Mouse (Mus musculus) fibroblast of lung, adult 2 months (primary cell): ENCODE measurements around the gene Lcor.

Source experiments
- DNase-seq: peaks from one replicate; pipeline ENCODE4 v3.0.0-alpha.2; 2011; ENCODE audit warnings: low read depth

Gene Lcor

GRCm38 (mm10) chr19:41476530-41477249 lies 5.7 kb upstream of the Lcor start:
- no peak for DNase-seq

DNA sequence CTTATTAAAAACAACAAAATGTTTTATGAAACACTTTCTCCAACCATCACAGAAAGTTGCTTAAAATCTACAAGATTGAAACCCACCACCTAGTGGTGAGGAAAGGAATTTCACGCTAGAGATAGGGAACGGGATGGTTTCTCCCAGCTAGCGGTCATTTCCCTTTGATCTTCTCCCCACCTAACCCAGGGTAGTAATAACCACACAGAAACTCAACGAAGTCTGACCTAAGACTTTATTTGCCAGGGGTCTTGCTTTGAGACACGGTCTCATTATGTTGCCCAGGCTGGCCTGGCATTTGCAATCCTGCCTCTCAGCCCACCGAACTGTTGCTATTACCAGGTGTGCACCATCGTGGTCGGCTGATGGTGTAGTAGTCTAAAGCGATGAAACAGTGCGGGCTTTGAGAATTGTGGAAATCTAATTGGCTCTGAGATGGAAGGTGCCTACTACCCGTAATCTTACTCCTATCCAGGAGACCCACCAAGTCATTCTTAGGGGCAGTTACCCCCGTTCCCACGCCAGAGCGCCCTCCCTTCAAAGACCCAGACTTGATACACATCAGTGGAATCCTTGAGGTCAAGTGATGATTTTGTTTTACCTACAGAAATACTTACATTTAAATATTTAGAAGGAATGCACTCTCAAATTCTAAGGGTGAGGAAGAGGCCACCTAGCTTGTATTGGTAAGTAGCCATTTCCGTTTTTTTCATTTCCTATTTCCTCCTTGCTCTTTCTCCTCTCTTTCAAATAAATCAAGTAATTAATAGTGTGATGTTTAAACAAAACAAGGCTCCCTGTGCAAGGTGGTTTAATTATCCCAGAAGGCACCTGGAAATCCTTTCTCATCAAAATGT lies 1.2 kb upstream of the Lcor start:
- DNase-seq = no peak

DNA sequence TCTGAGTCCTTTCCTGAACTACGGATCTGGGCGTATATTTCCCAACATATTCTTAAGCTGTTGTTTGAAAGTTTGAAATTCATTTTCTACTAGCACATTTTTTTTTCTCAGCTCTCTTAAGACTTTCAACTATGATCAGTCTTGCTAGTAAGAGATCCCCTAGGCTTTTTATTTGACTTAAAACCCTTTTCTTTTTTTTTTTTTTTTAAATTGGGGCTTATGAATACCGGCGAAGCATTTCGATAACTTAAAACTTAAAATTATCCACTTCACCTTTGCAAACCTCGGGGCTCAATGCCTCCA lies 599 bp upstream of the Lcor start:
- no peak for DNase-seq

DNA sequence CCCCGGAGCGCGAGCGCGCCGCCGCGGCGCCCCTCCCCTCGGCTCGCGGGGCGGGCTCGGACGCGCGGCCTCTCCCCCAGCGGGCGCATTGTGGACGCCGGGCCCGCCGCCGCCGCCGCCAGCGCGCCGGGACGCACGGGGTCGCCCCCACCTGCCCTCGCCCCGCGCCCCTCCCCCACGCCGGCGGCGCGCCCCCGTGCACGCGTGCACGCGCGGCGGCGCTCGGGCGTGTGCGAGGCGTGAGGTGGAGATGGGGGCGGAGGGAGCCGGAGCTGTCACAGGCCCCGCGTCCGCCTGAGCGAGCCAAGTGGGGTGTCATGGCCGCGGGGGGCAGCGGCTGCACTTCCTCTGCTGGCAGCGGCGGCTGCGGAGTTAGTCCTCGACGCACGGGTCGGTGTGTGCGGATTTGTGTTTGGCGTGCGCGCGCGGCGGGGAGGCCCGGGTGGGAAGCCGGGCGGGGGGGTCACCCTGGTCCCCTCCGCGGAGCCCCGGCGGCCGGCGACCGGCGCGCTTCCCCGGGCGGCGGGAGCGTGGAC lies 540 bp downstream of the Lcor start:
- DNase-seq = no peak

DNA sequence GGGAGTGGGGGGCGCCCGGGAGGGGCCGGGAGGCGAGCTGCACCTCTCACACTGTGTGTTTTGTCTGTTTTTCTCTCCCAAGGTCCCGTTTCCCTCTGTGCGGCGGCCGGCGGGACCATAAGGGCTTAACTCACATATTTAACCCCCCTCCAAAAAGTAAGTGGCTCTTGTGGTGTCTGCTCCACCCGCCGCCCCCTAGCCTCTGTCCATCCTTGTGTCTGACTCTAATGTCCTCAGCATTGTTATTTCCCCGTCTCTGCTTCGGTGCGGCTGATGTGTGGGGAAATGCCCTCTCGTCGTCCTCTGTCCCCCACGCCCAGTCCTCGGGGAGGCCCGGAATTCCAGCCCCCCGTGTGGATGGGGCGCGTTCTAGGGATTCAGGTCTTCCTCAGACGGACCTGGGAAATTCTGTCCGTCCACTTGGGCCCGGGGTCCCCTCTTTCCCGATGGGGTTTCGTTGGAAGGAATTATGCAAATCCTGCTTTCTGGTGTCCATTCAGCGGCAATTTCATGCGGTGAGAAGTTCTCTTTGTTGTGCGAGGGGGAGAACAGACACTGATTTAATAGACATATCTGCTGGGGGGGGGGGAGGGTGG lies 1.1 kb downstream of the Lcor start:
- no peak for DNase-seq

DNA sequence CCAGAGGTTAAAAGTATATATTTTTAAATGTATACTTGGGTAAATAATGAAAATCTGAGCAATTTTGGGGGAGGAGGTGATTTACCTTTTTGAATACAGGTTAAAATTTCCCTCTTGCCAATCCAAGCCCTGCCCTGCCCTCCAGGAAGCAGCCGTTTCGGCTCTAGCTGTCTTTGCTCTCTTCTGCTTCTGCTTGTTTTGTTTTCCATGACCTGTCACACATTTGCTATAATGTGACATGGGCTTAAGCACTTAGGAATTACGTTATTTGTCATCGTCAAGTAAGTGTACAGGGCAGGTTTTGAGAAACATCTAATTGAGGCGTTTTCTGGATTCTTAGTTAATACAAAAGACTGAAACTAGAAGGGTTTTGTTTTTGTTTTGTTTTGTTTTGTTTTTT lies 1.9 kb downstream of the Lcor start:
- DNase-seq = no peak

DNA sequence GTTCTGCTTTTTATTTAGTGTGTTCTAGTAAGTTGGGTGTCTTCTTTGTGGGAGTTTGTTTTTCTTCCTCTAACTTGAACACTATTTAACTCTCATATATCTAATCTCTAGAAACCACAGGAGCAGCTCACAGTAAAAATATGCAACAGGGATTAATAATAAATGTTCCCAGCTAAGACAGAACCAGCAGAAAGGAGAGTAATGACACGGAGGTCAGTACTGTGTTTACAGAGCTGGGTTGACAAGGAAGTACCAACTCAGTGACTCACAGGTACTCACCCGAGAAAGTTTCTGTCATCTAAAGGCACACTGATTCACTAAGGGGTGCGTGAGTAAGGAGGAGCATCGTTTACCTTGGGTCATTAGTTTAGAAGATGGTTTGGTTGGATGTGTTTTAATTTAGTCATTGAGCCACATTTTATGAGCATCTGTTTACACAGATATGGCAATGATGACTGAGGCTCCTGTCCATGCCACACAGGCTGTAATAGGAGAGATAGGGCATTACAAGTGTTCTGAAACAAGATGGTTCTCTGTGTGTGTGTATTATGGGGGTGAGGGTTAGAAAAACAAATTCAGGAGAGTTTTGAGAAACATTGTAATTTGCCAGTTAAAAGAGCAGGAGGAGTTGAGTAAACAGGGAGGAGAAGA lies 13.1 kb downstream of the Lcor start:
- DNase-seq = no peak

DNA sequence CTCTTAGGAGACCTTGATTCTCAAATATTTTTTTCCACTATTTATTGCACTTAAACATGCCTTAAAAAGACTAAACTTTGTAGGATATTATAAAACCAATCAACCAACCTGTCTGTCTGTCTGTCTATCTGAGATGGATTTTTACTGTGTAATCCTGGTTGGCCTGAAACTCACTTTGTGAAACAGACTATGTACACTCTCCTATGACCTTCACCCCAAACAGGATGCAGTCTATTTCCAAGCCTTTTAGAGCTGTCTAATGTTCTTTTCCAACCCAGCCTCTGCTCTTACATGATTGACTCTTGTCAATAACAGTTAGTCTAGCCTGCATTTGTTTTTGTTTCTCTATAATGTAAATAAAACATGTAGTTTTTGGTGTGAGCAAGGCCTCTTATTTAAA lies 13.6 kb downstream of the Lcor start:
- DNase-seq = no peak

DNA sequence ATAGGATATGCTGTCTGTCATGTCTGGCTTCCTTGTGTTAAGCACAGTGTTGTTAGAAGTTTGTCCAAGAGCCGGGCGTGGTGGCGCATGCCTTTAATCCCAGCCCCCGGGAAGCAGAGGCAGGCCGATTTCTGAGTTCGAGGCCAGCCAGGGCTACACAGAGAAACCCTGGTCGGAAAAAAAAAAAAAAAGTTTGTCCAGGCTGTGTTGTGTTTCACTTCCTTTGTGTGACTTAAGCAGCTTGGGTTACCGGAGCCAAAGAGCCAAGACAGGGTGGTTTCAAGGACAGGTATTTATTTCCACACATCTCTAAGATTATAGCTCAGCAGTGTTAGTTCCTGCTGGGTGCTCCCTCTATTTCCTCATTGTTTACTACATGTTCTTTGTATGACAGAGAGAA lies 25.4 kb downstream of the Lcor start:
- DNase-seq = no peak

GRCm38 (mm10) chr19:41514836-41515235 lies 32.4 kb downstream of the Lcor start:
- DNase-seq = no peak

DNA sequence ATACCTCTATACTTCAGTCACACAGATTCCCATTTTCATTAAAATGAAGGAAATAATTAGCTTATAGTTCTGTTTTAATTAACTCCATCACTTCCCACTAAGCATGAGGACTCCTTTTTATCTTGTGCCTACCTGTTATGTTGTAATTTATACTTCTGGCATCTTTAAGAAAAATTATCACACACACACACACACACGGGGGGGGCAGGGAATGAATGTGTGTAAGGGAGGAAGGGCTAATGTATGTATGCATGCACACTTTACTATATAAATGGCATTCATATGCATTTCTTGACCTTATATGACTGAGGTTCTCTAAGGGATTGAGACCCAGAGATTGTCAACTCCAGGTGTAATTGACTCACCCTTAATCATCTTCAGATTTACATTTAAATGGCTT lies 33.1 kb downstream of the Lcor start:
- no peak for DNase-seq

DNA sequence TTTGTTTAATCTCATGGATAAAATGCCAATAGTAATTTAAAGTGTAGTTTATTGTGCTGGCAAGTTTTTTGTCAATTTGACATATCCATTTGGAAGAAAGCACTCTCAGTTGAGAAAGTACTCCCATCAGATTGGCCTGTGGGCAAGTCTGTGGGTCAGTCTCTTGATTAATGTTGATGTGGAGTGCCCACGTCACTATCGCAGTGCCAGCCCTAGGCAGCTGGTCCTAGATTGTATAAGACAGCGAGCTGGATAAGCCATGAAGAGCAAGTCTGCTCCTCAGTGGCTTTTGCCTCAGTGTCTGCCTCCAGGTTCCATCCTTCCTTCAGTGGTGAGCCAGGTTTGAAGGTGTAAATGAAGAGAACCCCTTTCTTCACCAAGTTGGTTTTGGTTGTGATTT lies 34.6 kb downstream of the Lcor start:
- no peak for DNase-seq

GRCm38 (mm10) chr19:41519121-41519520 lies 36.7 kb downstream of the Lcor start:
- DNase-seq = no peak

DNA sequence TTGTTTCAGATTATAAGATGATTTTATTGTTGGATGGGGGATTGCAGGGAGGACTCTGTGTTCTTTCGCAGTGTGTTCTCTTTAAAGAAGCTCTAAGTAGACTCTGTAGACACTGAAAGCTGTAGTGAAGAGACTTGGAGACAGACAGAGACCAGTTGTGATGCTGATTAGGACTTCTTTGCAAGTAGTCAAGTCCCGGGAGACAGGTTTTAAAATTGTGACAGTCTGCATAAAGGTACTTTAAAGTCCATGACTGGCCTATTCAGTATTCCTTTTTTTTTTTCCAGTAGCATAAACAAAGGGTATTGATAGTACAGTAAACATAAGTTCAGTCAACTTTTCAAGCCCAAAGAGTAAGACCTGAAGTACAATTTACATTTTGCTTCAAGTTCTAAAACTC lies 39.8 kb downstream of the Lcor start:
- no peak for DNase-seq

DNA sequence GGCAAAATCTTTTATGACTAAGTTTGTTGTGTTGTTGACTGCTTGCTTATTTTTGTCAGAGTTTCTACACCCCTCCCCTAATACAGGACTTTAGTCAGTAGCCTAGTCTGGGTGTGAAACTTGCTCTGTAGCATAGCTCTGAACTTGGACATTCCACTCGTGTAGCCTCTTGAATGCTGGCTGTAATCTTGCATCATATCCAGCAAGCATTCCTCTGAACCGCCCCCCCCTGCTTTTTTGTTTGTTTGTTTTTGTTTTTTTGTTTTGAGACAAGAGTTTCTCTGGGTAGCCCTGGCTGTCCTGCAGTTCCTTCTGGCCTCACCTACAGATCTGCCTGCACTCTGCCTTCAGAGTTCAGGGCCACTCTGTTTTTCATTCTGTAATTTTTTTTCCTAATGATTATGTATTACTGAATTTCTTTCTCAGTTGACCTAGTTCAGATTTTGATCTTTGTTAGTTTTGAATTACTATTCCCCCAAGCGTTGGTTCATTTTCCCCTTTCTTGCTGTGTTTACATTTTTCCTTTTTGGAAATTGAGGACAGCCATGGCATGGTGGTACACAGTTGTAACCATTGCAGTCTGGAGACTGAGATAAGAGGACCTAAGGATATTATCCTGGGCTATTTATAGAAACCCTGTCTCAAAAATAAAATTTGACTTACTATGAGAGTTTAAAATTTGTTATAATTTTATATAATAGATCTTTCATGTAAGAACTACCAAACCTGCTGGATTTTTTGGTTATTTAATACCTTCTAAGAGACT lies 41.5 kb downstream of the Lcor start:
- no peak for DNase-seq

GRCm38 (mm10) chr19:41529169-41529568 lies 46.7 kb downstream of the Lcor start:
- no peak for DNase-seq

- no peak for DNase-seq
Observed at GRCm38 (mm10) chr19:41534021-41534420, 51.6 kb downstream of the Lcor start.

DNA sequence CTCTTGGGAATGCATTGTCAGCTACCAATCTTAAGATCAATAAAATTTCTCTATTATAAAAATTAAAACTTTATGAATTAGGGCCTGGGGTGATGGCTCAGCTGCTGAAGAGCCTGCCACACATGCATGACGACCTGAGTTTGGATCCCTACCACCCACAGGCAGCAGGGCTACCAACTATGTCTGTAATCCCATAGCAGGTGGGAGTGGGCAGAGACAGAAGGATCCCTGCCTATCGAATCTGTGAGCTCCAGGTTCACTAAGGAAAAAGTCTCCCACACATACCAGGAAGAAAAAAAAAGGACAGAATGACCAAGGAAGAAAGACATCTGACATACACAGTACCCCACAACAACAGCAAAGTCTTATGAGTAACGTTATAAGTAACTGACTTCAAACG lies 74.5 kb downstream of the Lcor start:
- no peak for DNase-seq

GRCm38 (mm10) chr19:41557491-41557890 lies 75.1 kb downstream of the Lcor start:
- DNase-seq = no peak

GRCm38 (mm10) chr19:41558891-41559486 lies 76.6 kb downstream of the Lcor start:
- no peak for DNase-seq

- no peak for DNase-seq
Observed at GRCm38 (mm10) chr19:41560856-41561255, 78.4 kb downstream of the Lcor start.
